Mouse (Mus musculus): ENCODE results near the gene Chrm4. TPM values are rescaled to one million over a fixed set of nuclear protein-coding genes. Genes with fewer than 3 reads are reported as not detected.

The Chrm4 gene
- polyA plus RNA-seq, 1 experiment from 2014 or later = not detected

GRCm38 (mm10) chr2:91931328-91932159, 4.5 kb downstream of the Chrm4 start:
- Histone ChIP-seq H3K4me3 (replicated peaks; ENCODE audit: low read depth, low read length) (peak overlapping the region; percentile 55), H3K36me3 (ENCODE audit: insufficient read depth, low read length) (peaks cover 23% of the 10 kb centered on the region), H3K9ac (ENCODE audit: low read depth, low read length) (peak overlapping the region; percentile 79), H3K4me1 (replicated peaks; ENCODE audit: insufficient read depth, low read length) (peaks cover 18% of the 10 kb centered on the region; the same call in 1 of the 2 replicates), H3K4me2 (ENCODE audit: low read length) (peak overlapping the region; percentile 70), H3K27ac (peak overlapping the region; percentile 87), H3K27me3 (ENCODE audit: insufficient read depth, low read length) (no peaks in the 10 kb centered on the region), H3K9me3 (replicated peaks; ENCODE audit: low read length) (no peaks in the 10 kb centered on the region)
- TF ChIP-seq CTCF (IDR thresholded peaks at IDR 0.05; ENCODE audit: low read depth) = no peak; the same call in 1 of the 2 replicates
- ATAC-seq (replicated peaks; ENCODE audit: low FRiP score, low read depth) (peak; percentile 59), DNase-seq (ENCODE audit: low spot score) (peak; percentile 82)
- 3% methylated on average over 49 of the region's 50 CpGs for WGBS

- peak within 1 kb of the TSS; percentile 87 for H3K27ac ChIP-seq
- ATAC-seq (replicated peaks; ENCODE audit: low FRiP score, low read depth) (no peak), DNase-seq (ENCODE audit: low spot score) (no peak)
- peaks cover 30% of the 10 kb centered on the region for H3K36me3 ChIP-seq (ENCODE audit: insufficient read depth, low read length)
- peak within 1 kb of the TSS; percentile 55 for H3K4me3 ChIP-seq (replicated peaks; ENCODE audit: low read depth, low read length)
- H3K4me2 ChIP-seq (ENCODE audit: low read length) = peak within 1 kb of the TSS; percentile 70
- H3K27me3 ChIP-seq (ENCODE audit: insufficient read depth, low read length) = no peaks in the 10 kb centered on the region
- peak within 1 kb of the TSS; percentile 79 for H3K9ac ChIP-seq (ENCODE audit: low read depth, low read length)
- WGBS = 7% methylated on average over 16 of the region's 16 CpGs
- H3K4me1 ChIP-seq (replicated peaks; ENCODE audit: insufficient read depth, low read length) = peaks cover 18% of the 10 kb centered on the region; the same call in 1 of the 2 replicates
- no peak for TF ChIP-seq CTCF (IDR thresholded peaks at IDR 0.05; ENCODE audit: low read depth)
- no peaks in the 10 kb centered on the region for H3K9me3 ChIP-seq (replicated peaks; ENCODE audit: low read length)
These were observed 5.2 kb downstream of the Chrm4 start, which contains the start of gene Mdk for GRCm38 (mm10) chr2:91932160-91932711. TSS of gene Mdk (minus strand) at chr2:91932297.

GRCm38 (mm10) chr2:91932737-91933350, 5.8 kb downstream of the Chrm4 start:
- Histone ChIP-seq H3K36me3 (ENCODE audit: insufficient read depth, low read length) (peaks cover 36% of the 10 kb centered on the region), H3K4me2 (ENCODE audit: low read length) (no peak overlapping the region), H3K27ac (no peak overlapping the region), H3K27me3 (ENCODE audit: insufficient read depth, low read length) (no peaks in the 10 kb centered on the region), H3K4me1 (replicated peaks; ENCODE audit: insufficient read depth, low read length) (peaks cover 18% of the 10 kb centered on the region; the same call in 1 of the 2 replicates), H3K4me3 (replicated peaks; ENCODE audit: low read depth, low read length) (no peak overlapping the region), H3K9ac (ENCODE audit: low read depth, low read length) (no peak overlapping the region), H3K9me3 (replicated peaks; ENCODE audit: low read length) (no peaks in the 10 kb centered on the region)
- DNase-seq (ENCODE audit: low spot score) (no peak), ATAC-seq (replicated peaks; ENCODE audit: low FRiP score, low read depth) (no peak)
- TF ChIP-seq CTCF (IDR thresholded peaks at IDR 0.05; ENCODE audit: low read depth) = no peak
- WGBS = 22% methylated on average over 6 of the region's 6 CpGs

GRCm38 (mm10) chr2:91933471-91933870, 6.4 kb downstream of the Chrm4 start:
- ATAC-seq (replicated peaks; ENCODE audit: low FRiP score, low read depth) (no peak), DNase-seq (ENCODE audit: low spot score) (no peak)
- Histone ChIP-seq H3K9ac (ENCODE audit: low read depth, low read length) (no peak overlapping the region), H3K4me1 (replicated peaks; ENCODE audit: insufficient read depth, low read length) (peaks cover 18% of the 10 kb centered on the region; the same call in 1 of the 2 replicates), H3K36me3 (ENCODE audit: insufficient read depth, low read length) (peaks cover 43% of the 10 kb centered on the region), H3K4me2 (ENCODE audit: low read length) (no peak overlapping the region), H3K27me3 (ENCODE audit: insufficient read depth, low read length) (no peaks in the 10 kb centered on the region), H3K9me3 (replicated peaks; ENCODE audit: low read length) (no peaks in the 10 kb centered on the region), H3K27ac (peak overlapping the region; percentile 25; the same call in 1 of the 2 replicates), H3K4me3 (replicated peaks; ENCODE audit: low read depth, low read length) (no peak overlapping the region)
- no peak for TF ChIP-seq CTCF (IDR thresholded peaks at IDR 0.05; ENCODE audit: low read depth)
- WGBS = 41% methylated on average over 9 of the region's 9 CpGs

- H3K9me3 ChIP-seq (replicated peaks; ENCODE audit: low read length) = no peaks in the 10 kb centered on the region
- H3K4me2 ChIP-seq (ENCODE audit: low read length) = no peak overlapping the region
- H3K27ac ChIP-seq = peak overlapping the region; percentile 25; the same call in 1 of the 2 replicates
- H3K9ac ChIP-seq (ENCODE audit: low read depth, low read length) = no peak overlapping the region
- no peaks in the 10 kb centered on the region for H3K27me3 ChIP-seq (ENCODE audit: insufficient read depth, low read length)
- peaks cover 18% of the 10 kb centered on the region; the same call in 1 of the 2 replicates for H3K4me1 ChIP-seq (replicated peaks; ENCODE audit: insufficient read depth, low read length)
- H3K4me3 ChIP-seq (replicated peaks; ENCODE audit: low read depth, low read length) = no peak overlapping the region
- DNase-seq (ENCODE audit: low spot score) (no peak), ATAC-seq (replicated peaks; ENCODE audit: low FRiP score, low read depth) (no peak)
- peaks cover 48% of the 10 kb centered on the region for H3K36me3 ChIP-seq (ENCODE audit: insufficient read depth, low read length)
- WGBS = 28% methylated on average over 8 of the region's 8 CpGs
- TF ChIP-seq CTCF (IDR thresholded peaks at IDR 0.05; ENCODE audit: low read depth) = no peak
These were observed 7.0 kb downstream of the Chrm4 start for GRCm38 (mm10) chr2:91934016-91934415.

Data from kidney, postnatal 0 days (tissue).